Mouse (Mus musculus) thymus, postnatal 14 days (tissue): ENCODE data around the gene Acvr1.

Source experiments
- DNase-seq: peaks from one replicate; pipeline ENCODE4 v3.0.0; 2021

Gene Acvr1

DNA sequence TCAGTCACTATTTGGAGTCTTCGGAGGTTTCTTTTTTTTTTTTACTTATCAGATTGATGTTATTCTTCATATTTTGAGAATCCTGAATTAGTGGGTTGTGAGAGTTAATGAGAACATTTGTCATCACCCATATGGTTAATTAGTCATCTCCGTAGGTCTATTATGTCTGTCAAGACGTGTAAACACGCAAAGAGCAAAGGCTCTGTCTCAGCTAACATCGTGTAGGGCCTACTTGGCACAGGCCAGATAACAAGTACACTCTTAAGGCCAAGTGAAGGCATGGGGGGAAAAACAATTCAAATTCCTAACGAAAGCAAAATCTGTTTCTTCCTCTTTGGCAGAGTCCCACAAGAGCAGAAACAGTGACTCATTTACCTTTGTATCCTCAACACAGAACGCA lies 178.4 kb downstream of the Acvr1 start:
- DNase-seq, result no peak

DNA sequence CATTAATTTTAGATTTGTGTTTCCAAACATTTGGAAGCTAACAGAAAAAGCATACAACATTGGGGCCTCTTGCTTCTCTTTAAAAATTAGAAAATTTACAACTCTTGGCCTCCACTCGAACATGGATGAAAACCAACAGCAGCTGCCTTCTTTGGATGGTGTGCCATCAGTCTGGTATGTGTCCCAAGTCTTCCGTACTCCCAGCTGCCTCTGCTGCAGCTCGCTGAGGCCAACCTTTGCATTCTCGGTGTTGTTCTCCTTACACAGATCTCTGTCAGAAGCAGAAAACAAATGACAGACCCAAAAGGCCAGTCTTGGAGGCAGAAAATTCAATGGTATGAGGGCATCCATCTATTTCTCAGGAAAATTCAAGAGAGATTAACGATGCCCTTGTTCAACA lies 186.9 kb downstream of the Acvr1 start:
- DNase-seq, result no peak

DNA sequence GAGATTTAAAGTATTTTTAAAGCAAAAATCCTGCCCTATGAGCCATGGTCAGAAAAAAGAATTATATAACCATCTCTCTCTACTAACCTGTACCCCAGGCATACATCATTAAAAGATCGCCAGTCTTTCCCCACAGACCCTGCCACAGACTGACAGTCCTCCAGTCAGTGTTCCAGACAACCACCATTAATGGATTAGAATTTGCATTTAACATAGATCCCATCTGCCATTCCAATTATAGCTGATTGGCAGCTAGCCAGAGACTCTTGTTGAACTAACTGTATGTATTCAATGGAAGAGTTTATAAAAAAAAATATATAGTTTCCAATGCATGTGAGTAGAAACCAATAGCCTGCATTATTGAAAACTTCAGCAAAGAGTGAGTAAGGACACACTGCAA lies 187.5 kb downstream of the Acvr1 start:
- DNase-seq, result no peak

- no peak for DNase-seq
Observed at GRCm38 (mm10) chr2:58377417-58378130, 189.4 kb downstream of the Acvr1 start.

DNA sequence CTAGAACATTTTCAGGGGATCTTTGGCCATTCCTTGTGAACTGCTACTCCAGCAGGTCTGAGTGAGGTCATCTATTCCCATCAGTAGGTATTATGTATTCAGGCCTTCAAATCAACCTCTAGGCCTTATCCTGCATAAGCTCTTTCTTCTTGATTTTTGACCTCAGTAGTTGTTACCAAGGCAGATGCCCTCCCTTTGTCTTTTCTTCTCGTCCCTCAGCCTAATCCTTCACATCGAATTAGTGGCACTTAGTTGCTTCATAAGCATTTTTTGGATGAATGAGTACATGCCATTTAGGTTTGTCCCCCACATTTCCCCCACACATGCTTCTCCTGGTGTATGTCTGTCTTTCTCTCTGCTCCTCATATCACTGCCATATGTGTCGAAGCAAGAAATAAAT lies 200.8 kb downstream of the Acvr1 start:
- no peak for DNase-seq

DNA sequence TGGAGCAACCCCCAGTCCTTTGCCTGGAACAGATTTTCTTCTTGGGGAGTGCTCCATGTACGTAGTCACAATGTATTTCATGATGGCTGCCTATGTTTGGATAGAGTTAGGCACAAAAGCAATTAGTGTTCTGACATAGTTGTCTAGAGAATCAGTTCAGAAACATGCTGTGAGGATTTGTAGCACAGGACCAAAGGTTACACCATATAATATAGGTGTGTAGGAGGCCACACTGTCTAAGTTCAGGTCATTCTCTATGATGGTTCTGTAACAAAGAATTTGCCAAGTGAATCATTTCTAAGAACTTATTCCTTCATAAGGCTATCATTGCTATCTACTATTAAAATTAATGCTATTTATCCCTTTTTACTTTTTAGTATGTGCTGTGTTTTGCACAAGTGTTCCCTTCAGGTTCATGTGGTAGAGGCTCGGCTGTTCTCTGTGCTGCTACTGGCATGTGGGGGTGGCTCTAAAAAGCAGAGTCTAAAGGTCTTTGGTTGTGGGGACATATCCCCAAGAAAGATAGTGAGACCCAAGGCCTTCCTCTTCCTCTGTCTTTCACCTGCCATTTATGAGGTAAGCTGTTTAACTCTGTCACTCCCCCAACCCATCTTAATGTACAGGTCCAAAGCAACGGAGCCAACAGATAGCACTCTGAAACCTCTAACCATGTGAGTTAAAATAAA lies 205.5 kb downstream of the Acvr1 start:
- DNase-seq, result no peak

DNA sequence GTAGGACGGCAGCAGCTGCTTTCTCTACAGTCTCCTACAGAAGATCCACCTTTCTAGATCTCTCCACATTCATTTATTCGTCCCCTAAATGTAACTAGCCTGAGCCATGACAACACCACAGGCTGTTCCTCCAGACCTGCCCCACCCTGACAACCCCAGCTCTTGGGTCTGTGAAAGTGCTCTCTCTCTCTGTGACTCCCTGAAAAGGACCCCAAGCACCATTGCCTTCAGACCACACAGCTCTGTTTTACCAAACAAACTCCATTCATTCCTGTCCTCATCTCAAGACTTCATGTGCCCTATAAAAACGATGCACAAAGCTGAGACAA lies 208.9 kb downstream of the Acvr1 start:
- no peak for DNase-seq

GRCm38 (mm10) chr2:58357414-58358131 lies 209.4 kb downstream of the Acvr1 start, which contains the start of gene Acvr1c:
Acvr1c (minus strand) TSS chr2:58357895.
- DNase-seq, result peak; percentile 67

DNA sequence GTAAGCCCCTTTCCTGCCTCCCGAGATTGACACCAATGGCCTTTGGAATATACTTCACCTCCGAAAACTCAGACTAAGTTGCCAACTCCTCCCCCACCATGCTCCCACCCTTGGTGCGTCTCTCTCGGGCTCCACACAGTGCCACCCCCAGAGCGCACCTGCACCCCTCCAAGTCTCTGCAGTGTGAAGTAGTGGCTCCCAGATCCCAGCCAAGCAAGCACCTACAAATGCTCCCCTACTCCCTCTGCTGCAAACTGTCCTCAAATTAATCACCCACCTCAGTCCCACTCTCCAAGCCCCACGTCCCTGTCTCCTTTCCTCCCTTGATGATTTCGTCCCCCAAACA lies 209.9 kb downstream of the Acvr1 start:
- DNase-seq, result peak; percentile 23

DNA sequence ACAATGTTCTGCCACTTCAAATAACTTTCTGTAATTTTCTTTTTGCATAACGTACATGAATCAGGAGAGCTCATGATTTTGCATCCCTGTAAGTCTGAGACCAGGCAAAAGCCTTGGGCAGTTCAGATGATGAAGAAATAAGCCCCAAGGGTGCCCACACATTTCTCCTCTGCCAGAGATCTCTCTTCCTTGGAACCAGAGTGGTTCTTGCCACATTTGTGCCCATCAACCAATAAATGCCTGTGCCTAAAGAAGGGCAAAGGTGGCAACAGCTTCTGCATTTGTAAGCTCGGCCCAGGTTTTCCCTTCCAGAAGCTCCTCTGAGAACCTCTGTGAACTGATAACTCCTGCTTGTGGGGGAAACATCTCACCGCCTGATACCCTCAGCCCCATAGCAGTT lies 212.6 kb downstream of the Acvr1 start:
- no peak for DNase-seq

- DNase-seq, result no peak
Observed at GRCm38 (mm10) chr2:58352846-58353245, 214.1 kb downstream of the Acvr1 start.

DNA sequence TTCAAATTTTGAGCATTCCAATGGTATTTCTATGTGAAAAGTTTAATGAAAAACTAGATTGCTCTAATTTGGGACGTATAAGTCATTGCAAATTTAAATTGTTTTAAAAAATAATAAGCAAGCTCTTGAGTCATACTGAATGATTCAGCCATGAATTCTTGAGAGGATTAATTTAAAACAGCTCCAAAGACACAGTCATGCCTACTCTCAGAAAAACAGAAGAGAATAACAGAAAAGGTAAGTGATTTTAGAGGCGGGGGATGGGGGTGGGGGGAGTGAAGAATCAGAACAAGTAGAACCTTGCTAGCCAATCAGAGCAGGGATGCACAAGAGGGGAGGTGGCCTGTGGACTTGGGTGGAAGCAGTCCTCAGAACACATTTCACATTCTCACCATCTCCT lies 216.3 kb downstream of the Acvr1 start:
- no peak for DNase-seq
